Mouse (Mus musculus) liver, adult 2 months (tissue): Measurements from ENCODE around the gene Olfr1216.

Experiments used
- CTCF ChIP-seq: fragments of 200-500 bp; IDR thresholded peaks from 2 replicates; pipeline ENCODE4 v1.5.1; 2011; ENCODE audit warnings: low read depth, low read length, control low read depth
- POLR2A ChIP-seq: fragments of 200-500 bp; IDR thresholded peaks from 2 replicates; pipeline ENCODE4 v1.6.1; 2011; ENCODE audit warnings: low read length, control low read depth; ENCODE audit not compliant: insufficient read depth; ENCODE audit errors: extremely low read depth

DNA sequence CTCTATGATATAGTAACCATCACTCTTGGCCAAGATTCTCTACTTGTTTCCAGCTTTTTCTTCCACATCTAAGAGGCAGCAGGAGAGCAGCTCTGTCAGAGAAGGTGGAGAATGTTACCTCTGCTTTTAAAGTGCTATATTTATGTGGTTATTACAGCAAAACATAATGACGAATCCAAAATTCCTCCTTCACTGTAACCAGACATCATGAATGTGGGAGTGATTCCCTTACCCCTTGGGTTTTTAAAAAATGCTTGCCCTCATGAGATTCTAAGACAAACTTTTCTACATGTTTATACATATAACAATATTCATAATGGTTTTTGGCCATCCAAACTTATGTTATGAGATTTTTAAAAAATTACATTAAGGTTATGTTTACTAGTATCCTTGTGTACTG lies 25.6 kb downstream of the Olfr1216 start, which contains the start of gene Olfr1214:
- TF ChIP-seq POLR2A (no peak), CTCF (no peak)
